Mouse (Mus musculus) testis, postnatal 10 days (tissue): ENCODE measurements around the gene Unc5a.
A peak's percentile ranks its signal among the peaks of the same experiment; 100 is the strongest.

Experiments
- DNase-seq: peaks from one replicate; pipeline ENCODE4 v3.0.0; 2021; ENCODE audit warnings: low spot score

Gene Unc5a

DNA sequence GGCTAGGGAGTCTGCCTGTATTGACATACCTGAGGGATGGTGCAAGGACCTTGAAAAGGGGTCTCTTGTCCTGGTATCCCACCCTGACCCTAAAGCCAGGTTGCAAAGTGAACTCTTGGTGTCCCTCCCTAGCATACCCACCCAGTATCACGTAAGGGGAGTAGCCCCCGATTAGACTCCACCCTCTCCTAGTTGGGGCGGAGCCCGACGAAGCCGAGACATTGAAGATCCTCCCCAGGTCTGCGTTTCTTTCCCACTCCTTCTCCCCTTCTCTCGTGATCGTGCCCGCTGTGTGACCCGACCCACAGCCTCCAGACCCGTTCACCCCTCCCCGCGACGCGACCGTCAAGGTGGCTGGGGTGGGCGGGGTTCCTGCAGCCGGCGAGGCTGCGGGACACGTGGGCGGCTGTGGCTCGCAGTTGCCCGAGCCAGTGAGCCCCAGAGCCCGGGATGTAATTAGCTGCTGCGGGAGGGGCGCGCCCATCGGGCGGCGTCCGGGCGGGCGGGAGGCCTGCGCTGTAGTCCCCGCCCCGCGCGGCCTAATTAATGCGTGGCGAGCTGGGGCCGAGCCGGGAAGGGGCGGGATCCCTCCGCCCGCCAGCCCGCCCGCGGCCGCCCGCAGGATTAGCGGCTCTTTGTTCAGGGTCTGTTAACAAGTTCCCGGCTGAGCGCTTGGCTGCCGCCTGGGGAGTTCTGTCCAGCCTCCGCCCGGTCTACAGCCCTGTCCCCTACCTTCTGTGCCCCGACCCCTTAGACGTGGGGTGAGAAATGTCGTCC is 6.7 kb downstream of the Unc5a start:
- peak; percentile 51 for DNase-seq

DNA sequence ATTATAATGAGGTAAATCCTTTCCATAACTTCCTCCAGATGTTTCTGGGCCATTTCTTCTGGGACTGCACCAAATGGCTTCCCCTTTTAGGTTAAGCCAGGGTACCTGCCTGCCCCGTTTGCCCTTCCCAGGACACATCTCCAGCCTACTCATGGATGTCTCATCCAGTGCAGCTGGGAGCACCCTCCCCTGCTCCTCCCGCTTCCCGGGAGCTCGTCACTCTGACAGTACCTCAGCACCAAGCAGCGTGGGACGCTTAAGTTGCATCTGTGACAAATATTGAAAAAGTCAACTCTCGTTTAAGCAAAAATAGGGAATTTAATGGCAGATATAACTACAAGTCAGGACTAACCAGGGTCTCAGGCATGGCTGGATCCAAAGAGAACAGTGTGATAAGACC is 8.1 kb downstream of the Unc5a start:
- DNase-seq, result no peak

DNA sequence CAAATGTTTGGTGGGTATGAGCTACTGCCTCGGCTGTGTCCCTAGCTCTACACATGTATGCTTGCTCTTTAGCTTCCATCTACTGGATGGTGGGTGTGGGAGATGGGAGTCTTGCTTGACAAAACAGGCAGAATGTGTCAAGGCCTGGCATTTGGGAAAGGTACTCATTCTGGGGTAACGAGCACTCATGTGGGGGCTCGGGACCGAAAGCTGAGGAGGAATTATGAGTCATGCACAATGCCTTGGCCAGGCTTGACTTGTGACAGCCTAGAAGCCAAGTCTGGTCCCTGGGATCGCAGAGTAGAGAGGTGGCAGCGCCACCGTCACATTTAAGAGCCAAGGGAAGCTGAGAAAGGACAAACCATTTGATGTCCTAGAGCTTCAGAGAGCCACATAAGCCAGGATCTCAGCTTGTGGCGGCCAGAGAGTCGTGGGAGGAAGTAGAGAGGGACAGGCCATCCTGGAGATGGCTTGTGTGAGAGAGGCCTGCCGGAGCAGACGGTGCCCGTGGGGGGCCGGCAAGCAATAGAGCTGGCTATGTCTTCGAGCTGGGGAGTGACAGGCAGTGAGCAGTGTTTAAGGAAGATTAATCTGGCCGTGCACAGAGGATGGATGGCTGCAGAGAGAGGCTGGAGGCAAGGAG is 10.0 kb downstream of the Unc5a start:
- DNase-seq, result no peak

DNA sequence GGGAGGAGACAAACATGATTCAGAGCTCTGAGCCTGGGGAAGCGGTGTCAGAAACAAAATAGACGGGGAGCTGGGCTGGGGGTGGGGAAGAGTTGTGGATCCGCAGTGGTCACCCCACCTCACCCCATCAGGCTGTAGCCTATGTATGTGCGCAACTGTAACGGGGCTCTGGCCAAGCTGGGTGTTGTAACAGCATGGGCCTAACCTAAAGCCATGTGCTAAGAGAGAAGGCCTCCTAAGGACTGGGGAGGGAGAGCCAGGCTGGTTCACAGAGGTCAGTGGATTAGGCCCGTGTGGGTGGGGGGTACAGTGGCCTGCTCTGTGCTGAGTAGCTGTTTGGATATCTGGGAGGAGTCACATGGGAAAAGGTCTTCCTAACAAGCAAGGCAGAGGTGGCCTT is 10.6 kb downstream of the Unc5a start:
- no peak for DNase-seq

DNA sequence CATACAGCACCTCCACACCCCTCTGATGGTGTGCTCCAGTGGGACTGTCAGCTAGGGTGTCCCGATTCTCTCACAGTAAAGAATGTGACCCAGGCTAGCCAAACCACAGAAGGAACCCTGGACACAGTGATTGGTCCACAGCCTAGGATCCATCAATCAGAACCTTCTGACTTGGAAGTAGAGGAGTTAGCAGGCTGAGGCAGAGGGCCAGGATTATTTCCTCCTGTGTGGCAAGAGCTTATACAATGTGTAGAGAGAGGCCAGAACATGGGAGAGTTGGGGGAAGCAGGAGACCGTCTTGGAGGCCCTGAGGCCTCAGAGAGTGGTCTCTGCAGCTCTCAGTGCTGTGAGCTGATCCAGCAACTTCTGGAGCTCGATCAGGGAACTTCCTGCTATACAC is 11.3 kb downstream of the Unc5a start:
- no peak for DNase-seq

DNA sequence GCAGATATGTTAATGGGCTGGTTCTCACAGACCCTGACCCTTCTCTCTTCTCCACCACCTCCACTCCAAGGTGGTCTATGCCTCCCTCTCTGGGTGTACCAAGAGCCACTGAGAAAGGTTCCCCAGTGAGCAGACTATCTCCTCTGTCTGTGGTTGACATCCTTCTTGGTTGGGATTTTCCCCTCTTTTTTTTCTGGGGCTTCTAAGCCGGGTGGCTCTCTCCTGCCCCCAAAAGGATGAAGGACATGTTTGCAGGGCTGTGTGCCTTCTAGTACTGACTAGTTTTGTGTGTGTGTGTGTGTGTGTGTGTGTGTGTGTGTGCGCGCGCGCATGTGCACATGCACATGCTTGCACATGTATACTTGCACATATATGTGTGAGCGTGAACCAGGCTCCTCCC is 16.0 kb downstream of the Unc5a start:
- no peak for DNase-seq

DNA sequence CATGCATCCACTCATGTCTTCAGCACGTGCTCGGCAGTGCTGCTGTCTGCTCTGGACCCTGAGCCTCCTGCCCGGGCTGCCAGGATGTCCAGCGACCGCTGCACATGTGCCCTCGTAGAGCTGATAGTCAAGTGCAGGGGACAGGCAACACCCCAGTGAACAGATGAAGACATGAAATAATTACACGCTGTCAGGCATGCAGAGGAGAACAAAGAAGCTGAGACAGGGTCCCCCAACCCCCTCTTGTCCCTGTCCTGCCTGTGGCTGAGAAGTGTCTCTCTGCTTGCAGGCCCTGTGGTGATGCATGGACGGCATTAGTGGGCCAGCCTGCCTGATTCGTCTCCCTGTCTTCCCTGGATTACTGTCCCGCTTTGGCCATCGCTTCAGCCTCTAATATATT is 18.3 kb downstream of the Unc5a start:
- DNase-seq, result no peak

DNA sequence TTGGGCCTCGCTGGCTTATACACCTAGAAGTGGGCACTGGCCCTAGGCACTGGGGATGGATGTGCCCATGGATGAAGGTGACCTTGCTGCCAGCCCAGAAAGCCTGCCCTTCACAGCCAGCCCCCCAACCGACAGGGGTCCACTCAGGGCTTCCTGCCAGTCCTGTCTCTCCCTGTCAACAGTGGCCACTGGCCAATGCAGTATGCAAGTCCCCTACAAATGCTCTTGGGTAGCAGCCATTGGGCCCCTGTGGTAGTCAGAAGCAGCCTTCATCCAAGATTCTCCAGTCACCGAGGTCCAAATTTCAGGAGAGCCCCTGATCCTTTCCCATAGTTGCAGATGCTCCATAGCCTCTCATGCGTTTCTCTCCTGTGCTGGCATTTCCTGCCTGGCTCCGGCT is 19.4 kb downstream of the Unc5a start:
- no peak for DNase-seq

DNA sequence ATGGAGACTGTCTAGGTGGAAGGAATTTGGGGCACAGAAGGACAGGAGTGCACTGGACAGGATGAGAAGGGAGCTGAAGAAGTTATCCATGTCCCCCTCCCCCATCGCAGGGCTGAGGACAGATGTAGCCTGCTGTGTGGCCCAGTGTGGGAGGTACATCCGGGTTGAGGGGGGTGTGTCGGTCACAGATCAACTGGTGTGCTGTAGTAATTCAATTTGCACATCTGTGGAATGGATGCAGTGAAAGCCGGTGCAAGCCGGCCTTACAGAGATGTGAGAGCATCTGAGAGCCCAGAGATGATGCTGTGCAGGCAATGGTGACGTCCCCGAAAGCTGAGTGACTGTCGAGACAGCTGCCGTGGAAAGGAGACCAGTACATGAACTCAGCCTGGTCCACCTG is 20.3 kb downstream of the Unc5a start:
- no peak for DNase-seq

DNA sequence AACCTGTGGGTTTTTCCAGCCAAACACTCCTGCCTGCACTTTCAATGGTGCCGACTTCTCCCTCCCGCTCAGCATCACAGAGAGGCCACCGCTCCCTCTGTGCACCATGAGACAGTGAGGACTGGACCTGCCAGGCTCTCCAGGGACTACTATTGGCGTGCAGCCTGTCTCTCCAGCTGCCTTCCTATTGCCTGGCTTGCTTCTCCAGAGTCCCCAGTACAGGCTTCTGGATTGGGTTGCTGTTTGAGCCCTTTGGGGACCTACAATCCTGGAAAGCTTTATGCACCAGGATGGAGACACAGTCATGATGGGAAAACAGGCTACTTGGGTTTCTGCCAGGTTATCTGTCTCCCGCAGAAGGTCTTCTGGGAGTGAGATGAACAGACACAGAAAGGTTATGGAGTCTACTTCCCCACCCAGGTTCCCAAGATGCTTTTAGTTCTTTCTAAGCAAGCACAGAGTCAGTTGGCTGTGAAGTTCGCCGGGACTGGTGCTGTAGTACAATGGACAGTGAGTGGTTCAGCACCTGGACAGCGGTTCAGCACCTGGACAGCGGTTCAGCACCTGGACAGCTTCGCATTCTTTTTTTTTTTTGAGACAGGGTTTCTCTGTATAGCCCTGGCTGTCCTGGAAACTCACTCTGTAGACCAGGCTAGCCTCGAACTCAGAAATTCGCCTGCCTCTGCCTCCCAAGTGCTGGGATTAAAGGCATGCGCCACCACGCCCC is 21.5 kb downstream of the Unc5a start:
- peak; percentile 84 for DNase-seq

DNA sequence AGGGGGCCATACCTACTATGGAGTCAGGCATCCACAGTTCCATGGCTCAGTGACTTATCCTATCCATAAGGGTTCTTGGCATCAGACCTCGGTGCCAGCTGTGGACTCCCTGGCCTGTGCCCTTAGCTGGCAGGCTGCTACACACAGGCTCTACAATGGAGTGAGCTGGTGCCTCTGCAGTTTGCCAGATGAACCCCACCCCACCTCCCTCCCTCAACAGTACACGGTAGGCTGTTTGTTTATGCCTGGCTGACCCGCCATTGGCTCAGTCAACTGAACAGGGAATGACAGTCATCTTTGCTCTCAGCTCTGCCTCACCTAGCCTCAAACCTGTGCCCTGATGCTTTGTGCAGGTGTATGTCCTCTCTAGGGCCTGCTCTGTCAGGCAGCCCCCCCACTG is 26.3 kb downstream of the Unc5a start:
- DNase-seq, result no peak

DNA sequence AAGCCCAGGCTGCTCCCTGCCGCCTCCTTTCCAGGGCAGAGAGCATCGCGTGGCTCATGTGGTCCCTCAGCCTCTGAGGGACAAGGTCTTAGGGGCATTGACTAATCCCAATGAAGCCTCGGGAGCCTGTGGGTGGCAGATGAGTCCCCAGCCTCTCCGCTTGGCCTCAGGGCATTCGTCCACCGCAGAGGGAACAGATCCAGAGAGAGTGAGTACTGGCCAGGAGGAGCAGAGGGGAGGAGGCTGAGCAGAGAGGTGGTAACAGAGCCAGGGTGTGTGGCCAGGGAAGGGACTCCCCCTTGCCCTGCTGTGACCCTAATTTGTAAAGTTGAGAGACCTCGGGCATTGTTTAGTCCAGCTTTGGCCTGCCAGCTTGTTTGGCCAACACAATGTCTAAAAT is 29.6 kb downstream of the Unc5a start:
- no peak for DNase-seq

DNA sequence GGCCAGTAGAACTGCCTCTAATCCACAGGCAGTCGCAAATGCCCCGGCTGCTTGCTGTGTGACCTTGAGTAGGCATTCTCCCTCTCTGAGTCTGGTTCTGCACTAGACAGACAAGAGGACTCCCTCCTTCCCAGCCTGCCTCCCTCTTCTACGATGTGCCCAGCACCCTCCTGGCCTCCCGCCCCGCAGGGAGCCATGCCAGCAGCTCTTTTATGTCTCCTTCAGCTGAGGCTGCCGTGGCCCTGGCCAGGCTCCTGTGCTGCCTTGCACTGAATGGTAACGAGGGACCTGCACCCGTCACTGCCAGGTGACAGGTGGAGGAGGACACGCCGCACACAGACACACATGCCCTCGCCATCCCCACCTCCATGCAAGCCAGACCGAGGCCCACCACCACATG is 31.7 kb downstream of the Unc5a start:
- DNase-seq, result no peak

DNA sequence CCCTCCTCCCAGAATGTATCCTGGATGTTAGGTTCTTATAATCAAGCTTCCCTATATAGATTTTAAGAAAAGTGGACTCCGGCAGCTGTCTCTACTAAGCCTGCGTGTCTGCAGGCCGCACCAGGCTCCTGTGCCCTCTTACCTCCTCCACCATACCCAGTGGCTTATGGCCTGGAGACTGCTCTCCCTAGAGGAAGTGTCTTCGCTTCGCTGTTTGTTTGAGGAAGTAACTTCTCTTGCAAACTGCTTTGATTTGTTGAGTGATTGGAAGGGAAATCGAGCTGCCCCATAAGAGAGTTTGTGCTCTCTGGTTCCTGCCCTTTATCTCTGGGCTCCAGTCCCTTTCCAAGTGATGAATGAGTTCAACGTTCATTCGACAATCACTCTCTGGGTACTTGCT is 33.8 kb downstream of the Unc5a start:
- no peak for DNase-seq

DNA sequence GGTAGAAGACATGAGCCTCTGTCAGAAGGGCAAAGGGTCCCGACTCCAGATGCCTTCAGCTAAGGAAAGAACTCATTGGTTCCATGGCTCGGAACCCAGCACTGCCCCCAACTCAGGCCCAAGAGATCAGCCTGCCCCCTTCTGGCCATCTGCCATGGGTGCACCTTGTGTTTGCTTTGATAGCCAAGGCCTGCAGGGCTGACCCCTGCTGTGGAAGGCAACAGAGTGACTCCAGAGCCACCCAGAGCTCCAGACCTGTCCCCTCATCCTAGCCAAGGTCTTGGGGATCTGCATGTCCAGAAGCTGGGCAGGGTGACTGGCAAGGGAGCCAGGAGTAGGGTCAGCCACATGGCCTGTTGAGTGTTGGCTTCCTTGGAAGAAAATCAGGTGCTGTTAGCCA is 34.4 kb downstream of the Unc5a start:
- no peak for DNase-seq

DNA sequence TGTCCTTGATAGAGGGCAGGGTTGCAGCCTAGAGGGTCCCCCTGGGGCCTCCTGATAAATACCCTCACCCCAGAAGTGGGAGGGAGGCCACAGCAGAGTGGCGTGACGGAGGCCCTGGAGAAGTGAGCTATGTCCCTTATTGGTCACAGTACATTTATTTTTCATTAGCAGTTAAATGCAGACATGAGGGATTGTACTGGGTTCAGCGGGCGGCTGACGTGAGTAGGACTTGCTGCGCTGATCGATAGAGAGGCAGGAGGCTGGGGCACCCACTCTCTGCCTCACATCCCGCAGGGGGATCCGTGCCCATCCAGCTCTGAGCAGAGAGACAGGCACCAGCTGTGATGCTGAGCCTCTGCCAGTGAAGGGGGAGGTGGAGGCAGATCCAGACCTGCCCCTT is 38.2 kb downstream of the Unc5a start:
- no peak for DNase-seq

DNA sequence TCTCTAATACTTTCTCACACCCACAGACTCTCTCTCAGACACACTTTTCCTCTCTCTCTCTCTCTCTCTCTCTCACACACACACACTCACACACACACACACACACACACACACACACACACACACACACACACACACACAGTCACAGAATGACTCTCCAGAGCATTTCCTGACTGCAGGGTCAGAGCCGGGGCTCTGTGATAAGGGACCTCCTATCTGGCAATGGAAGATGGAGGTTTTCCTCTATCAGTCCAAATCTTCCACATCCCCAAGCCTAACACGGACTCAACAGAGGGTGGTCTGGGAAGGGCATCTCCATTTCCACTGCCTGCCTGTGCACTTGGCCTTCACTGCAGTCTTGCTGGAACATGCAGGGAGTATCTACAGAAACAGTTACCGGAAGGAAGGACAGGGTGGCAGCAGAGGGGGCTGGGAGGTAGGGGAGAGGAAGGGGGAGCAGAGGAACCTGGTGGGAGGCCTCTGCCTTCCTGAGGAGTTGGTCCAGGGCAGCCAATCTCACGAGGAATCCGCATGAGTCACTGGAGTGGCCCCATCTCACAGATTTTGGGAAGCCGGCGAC is 39.1 kb downstream of the Unc5a start:
- no peak for DNase-seq

DNA sequence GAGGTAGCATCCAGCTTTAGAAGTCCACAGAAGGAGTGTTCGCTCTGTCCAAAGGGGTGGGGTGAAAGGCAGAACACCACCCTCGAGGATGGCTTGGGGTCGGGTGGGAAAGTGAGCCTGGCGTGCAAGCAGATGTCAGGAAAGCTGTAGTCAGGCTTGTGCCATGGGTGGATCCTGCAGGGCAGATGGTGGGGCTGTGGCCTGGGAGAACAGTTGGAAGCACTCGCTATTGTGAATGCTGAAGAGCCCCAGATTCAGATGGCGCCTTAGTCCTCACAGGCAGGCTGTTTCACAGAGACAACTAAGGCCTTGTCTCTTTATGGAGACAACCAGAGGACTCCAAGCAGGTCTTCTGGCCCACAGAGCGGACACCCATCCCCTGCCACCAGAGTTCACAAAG is 43.0 kb downstream of the Unc5a start:
- DNase-seq, result no peak

DNA sequence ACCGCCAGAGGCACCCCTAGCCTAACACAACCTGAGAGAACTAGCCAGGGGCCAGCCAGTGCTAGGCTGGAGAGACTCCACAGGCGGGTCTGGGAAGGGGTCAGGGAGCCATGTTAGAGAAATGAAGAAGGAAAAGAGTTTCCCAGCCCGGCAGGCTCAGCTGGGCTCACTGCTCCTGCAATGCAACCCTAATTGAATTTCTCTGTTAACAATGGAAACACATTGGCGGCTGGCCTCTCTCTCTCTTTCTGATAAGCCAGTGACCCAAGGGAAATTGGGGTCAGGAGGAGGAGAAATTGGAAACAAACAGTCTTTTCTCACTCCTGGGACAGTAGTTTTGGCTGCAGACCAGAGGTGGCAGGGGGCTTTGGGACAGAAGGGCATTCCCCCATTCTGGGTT is 45.4 kb downstream of the Unc5a start:
- no peak for DNase-seq

DNA sequence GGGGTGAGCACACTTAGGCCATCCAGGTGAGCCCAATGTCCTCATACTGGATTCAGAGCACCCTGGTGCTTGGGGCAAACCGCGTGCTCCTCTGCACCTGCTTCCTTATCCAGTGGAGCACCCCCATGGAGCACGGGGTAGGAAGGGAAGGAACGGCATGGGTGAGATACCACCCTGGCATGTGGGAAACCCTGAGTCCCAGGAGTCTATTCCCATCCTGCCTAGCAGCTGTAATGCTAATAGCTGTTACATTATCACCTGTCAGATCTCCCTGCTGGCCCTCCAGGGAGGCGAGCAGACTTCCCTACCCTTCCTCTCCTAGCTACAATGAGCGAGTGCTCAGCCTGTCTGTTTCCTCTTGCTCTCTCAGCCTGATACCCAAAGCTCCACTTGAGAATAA is 46.0 kb downstream of the Unc5a start:
- no peak for DNase-seq

DNA sequence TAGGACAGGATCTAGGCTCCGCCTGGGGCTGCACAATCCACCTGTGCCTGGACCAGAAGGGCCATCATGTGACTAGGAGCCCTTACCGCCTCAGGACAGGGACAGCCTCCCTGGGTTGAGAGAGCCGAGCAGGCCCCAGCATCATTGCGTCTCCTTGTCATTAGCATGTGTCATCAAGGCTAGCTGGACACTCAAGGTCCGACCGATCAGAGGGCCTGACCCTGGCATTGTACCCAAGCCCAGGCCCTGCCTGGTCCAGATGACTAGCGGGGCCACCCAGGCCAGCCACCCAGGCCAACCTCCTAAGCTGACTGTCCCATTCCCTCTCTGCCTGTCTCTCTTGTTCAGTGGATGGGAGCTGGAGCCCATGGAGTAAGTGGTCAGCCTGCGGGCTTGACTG is 48.4 kb downstream of the Unc5a start:
- no peak for DNase-seq

DNA sequence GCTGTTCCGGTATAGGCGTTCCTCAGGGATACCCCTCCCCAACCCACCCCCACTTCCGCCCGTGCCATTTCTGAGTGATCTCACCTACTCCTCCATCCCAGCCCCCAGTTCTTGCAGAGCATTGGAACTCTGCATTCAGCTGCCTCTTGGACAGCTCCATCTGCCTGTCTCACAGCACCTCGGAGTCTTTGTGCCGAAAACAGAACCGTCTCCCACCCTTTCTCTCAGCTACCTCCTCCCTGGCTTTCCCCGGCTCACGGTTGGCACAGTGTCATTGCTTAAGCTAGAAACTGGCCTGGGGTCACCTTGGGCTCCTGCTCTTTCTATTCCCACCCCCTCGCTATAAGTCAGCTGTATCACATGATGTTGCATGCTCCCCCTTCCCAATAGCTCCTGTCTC is 51.2 kb downstream of the Unc5a start:
- no peak for DNase-seq

DNA sequence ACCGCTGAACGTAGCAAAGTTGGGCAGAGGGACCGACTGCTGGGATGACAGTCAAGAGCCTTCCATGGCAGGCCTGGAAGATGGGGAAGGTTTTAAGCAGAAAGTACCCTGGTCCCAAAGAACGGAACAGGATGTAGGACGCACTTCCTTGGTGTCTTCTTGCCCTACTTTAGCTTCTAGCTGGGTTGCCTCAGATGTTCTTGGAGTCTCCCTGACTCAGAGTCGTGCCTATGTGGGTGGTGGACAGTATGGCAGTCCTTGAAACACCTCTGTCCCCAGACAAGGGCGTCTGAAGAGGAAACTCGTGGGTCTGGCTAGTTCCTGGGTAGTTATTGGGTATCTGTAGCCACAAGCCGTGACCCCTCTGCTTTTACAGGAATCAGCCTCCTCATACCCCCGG is 52.9 kb downstream of the Unc5a start:
- no peak for DNase-seq
